Mouse (Mus musculus) CH12.LX (cell line): ENCODE results near the gene Fmc1. TPM values are rescaled to one million over a fixed set of nuclear protein-coding genes. Genes with fewer than 3 reads are reported as not detected.

Source experiments
- DNase-seq: peaks from one replicate; pipeline ENCODE4 v3.0.0-alpha.2; 2013; ENCODE audit errors: extremely low read depth
- H3K27ac ChIP-seq: 2 replicates; pipeline ENCODE4 v1.5.1; 2012; ENCODE audit warnings: low read depth, mild to moderate bottlenecking, control low read depth, moderate library complexity; ENCODE audit not compliant: insufficient read depth
- H3K27me3 ChIP-seq: replicated peaks from 2 replicates; pipeline ENCODE3; 2012; ENCODE audit warnings: inconsistent platforms
- H3K36me3 ChIP-seq, 2 experiments: replicated peaks in 1 of 2; 2 replicates each; pipeline versions ENCODE3 to v1.6.1; 2012; ENCODE audit warnings: inconsistent platforms in 1 of 2, low read length in 1 of 2, mild to moderate bottlenecking in 1 of 2, mixed read lengths in 1 of 2, moderate library complexity in 1 of 2; ENCODE audit not compliant: control insufficient read depth in 1 of 2, insufficient read depth in 1 of 2
- H3K4me1 ChIP-seq, 2 experiments: 2 replicates each; pipeline ENCODE4 v1.6.1; 2012; ENCODE audit warnings: inconsistent platforms in 1 of 2, moderate library complexity in 1 of 2; ENCODE audit not compliant: insufficient read depth in 2 of 2, control insufficient read depth in 1 of 2
- H3K4me2 ChIP-seq: 2 replicates; pipeline ENCODE4 v1.6.1; 2012; ENCODE audit warnings: low read depth, mild to moderate bottlenecking, control low read depth; ENCODE audit not compliant: poor library complexity, insufficient read depth, severe bottlenecking
- H3K4me3 ChIP-seq, 3 experiments: fragments of 150-350 bp in 1 of 3; sonication (generic) in 1 of 3; replicated peaks in 1 of 3; 2 replicates each; pipeline versions ENCODE3 to v1.5.1; 2011 to 2012; ENCODE audit warnings: low read depth in 2 of 3, low read length in 2 of 3, mild to moderate bottlenecking in 2 of 3, moderate library complexity in 2 of 3, control low read depth in 1 of 3, improper control_type of control experiment in 1 of 3, inconsistent platforms in 1 of 3, mixed read lengths in 1 of 3; ENCODE audit not compliant: poor library complexity in 1 of 3
- H3K79me2 ChIP-seq: replicated peaks from 2 replicates; pipeline ENCODE4 v1.6.1; 2012; ENCODE audit warnings: mild to moderate bottlenecking, moderate library complexity; ENCODE audit not compliant: control insufficient read depth, poor library complexity, insufficient read depth, severe bottlenecking; ENCODE audit errors: extremely low read depth
- H3K9ac ChIP-seq: 2 replicates; pipeline ENCODE4 v1.6.1; 2012; ENCODE audit warnings: low read depth, mild to moderate bottlenecking, control low read depth, moderate library complexity; ENCODE audit not compliant: insufficient read depth
- H3K9me3 ChIP-seq: replicated peaks from 2 replicates; pipeline ENCODE3; 2012; ENCODE audit warnings: low read length, inconsistent platforms, mixed read lengths
- BHLHE40 ChIP-seq: IDR thresholded peaks from 2 replicates; pipeline ENCODE4 v1.6.1; 2011; ENCODE audit warnings: mild to moderate bottlenecking, low read depth, low read length, improper control_type of control experiment
- CHD2 ChIP-seq: IDR thresholded peaks from 2 replicates; pipeline ENCODE4 v1.6.1; 2011; ENCODE audit warnings: low read length, improper control_type of control experiment
- CTCF ChIP-seq, 2 experiments: IDR thresholded peaks in 1 of 2; conservative IDR thresholded peaks in 1 of 2; 2 replicates each; pipeline ENCODE4 v1.5.1; 2011 to 2012; ENCODE audit warnings: low read depth in 2 of 2, low read length in 2 of 2, improper control_type of control experiment in 1 of 2, inconsistent platforms in 1 of 2, mild to moderate bottlenecking in 1 of 2, moderate library complexity in 1 of 2
- E2F4 ChIP-seq: IDR thresholded peaks from 2 replicates; pipeline ENCODE4 v1.6.1; 2011; ENCODE audit warnings: low read depth, low read length, improper control_type of control experiment; ENCODE audit not compliant: insufficient replicate concordance
- ELF1 ChIP-seq: IDR thresholded peaks from 2 replicates; pipeline ENCODE4 v1.6.1; 2014; ENCODE audit warnings: low read depth, mild to moderate bottlenecking, inconsistent platforms, low read length, improper control_type of control experiment
- EP300 ChIP-seq: IDR thresholded peaks from 2 replicates; pipeline ENCODE4 v1.6.1; 2011; ENCODE audit warnings: low read length, improper control_type of control experiment
- ETS1 ChIP-seq: conservative IDR thresholded peaks from 2 replicates; pipeline ENCODE4 v1.6.1; 2012; ENCODE audit warnings: low read depth, mild to moderate bottlenecking, inconsistent platforms, low read length, improper control_type of control experiment, moderate library complexity
- GABPA ChIP-seq: IDR thresholded peaks from 2 replicates; pipeline ENCODE4 v1.6.1; 2012; ENCODE audit warnings: low read depth, low read length, improper control_type of control experiment, inconsistent platforms; ENCODE audit not compliant: insufficient replicate concordance
- HCFC1 ChIP-seq: IDR thresholded peaks from 2 replicates; pipeline ENCODE4 v1.6.1; 2012; ENCODE audit warnings: low read depth, mild to moderate bottlenecking, inconsistent platforms, low read length, improper control_type of control experiment
- JUN ChIP-seq: IDR thresholded peaks from 2 replicates; pipeline ENCODE4 v1.6.1; 2011; ENCODE audit warnings: low read depth, mild to moderate bottlenecking, low read length, improper control_type of control experiment, moderate library complexity; ENCODE audit not compliant: insufficient read depth
- JUND ChIP-seq: conservative IDR thresholded peaks from 2 replicates; pipeline ENCODE4 v1.6.1; 2011; ENCODE audit warnings: low read depth, low read length, improper control_type of control experiment
- KAT2A ChIP-seq: IDR thresholded peaks from 2 replicates; pipeline ENCODE4 v1.6.1; 2012; ENCODE audit warnings: low read length, improper control_type of control experiment, inconsistent platforms; ENCODE audit not compliant: insufficient replicate concordance
- MAFK ChIP-seq: IDR thresholded peaks from 2 replicates; pipeline ENCODE4 v1.6.1; 2011; ENCODE audit warnings: low read length, improper control_type of control experiment; ENCODE audit not compliant: insufficient replicate concordance
- MAX ChIP-seq: IDR thresholded peaks from 2 replicates; pipeline ENCODE4 v1.6.1; 2011; ENCODE audit warnings: low read length, improper control_type of control experiment
- MAZ ChIP-seq: IDR thresholded peaks from 2 replicates; pipeline ENCODE4 v1.6.1; 2012; ENCODE audit warnings: low read depth, mild to moderate bottlenecking, inconsistent platforms, low read length, improper control_type of control experiment, moderate library complexity
- MEF2A ChIP-seq: IDR thresholded peaks from 2 replicates; pipeline ENCODE4 v1.6.1; 2014; ENCODE audit warnings: low read depth, mild to moderate bottlenecking, inconsistent platforms, low read length, improper control_type of control experiment, borderline replicate concordance
- MXI1 ChIP-seq: IDR thresholded peaks from 2 replicates; pipeline ENCODE4 v1.6.1; 2011; ENCODE audit warnings: mild to moderate bottlenecking, low read depth, low read length, improper control_type of control experiment
- MYC ChIP-seq: IDR thresholded peaks from 2 replicates; pipeline ENCODE4 v1.6.1; 2011; ENCODE audit warnings: low read depth, mild to moderate bottlenecking, improper control_type of control experiment, low read length
- NELFE ChIP-seq: IDR thresholded peaks from 2 replicates; pipeline ENCODE4 v1.6.1; 2011; ENCODE audit warnings: low read depth, low read length, improper control_type of control experiment
- NRF1 ChIP-seq: IDR thresholded peaks from 2 replicates; pipeline ENCODE4 v1.6.1; 2014; ENCODE audit warnings: low read depth, mild to moderate bottlenecking, inconsistent platforms, low read length, improper control_type of control experiment, moderate library complexity
- PAX5 ChIP-seq: IDR thresholded peaks from 2 replicates; pipeline ENCODE4 v1.6.1; 2012; ENCODE audit warnings: low read length, inconsistent platforms, mixed read lengths
- POLR2A ChIP-seq: IDR thresholded peaks from 2 replicates; pipeline ENCODE4 v1.6.1; 2011; ENCODE audit warnings: low read depth, mild to moderate bottlenecking, improper control_type of control experiment, low read length
- POLR2AphosphoS2 ChIP-seq: IDR thresholded peaks from 2 replicates; pipeline ENCODE4 v1.6.1; 2011; ENCODE audit warnings: low read depth, low read length, improper control_type of control experiment
- RAD21 ChIP-seq: IDR thresholded peaks from 2 replicates; pipeline ENCODE4 v1.6.1; 2011; ENCODE audit warnings: low read depth, mild to moderate bottlenecking, low read length, improper control_type of control experiment, moderate library complexity
- RCOR1 ChIP-seq: conservative IDR thresholded peaks from 2 replicates; pipeline ENCODE4 v1.6.1; 2012; ENCODE audit warnings: low read depth, mild to moderate bottlenecking, inconsistent platforms, low read length, improper control_type of control experiment
- SIN3A ChIP-seq: IDR thresholded peaks from 2 replicates; pipeline ENCODE4 v1.6.1; 2012; ENCODE audit warnings: low read length, improper control_type of control experiment, inconsistent platforms
- SMC3 ChIP-seq: IDR thresholded peaks from 2 replicates; pipeline ENCODE4 v1.6.1; 2011; ENCODE audit warnings: low read depth, low read length, improper control_type of control experiment
- TBP ChIP-seq: conservative IDR thresholded peaks from 2 replicates; pipeline ENCODE4 v1.6.1; 2011; ENCODE audit warnings: low read depth, low read length, improper control_type of control experiment
- TCF12 ChIP-seq: IDR thresholded peaks from 2 replicates; pipeline ENCODE4 v1.6.1; 2014; ENCODE audit warnings: low read depth, mild to moderate bottlenecking, inconsistent platforms, low read length, improper control_type of control experiment
- UBTF ChIP-seq: IDR thresholded peaks from 2 replicates; pipeline ENCODE4 v1.6.1; 2012; ENCODE audit warnings: low read depth, mild to moderate bottlenecking, inconsistent platforms, low read length, improper control_type of control experiment, moderate library complexity
- USF1 ChIP-seq: IDR thresholded peaks from 2 replicates; pipeline ENCODE4 v1.6.1; 2014; ENCODE audit warnings: low read depth, mild to moderate bottlenecking, inconsistent platforms, low read length, improper control_type of control experiment
- USF2 ChIP-seq: conservative IDR thresholded peaks from 2 replicates; pipeline ENCODE4 v1.6.1; 2011; ENCODE audit warnings: low read depth, low read length, improper control_type of control experiment
- ZC3H11A ChIP-seq: IDR thresholded peaks from 2 replicates; pipeline ENCODE4 v1.6.1; 2012; ENCODE audit warnings: low read depth, mild to moderate bottlenecking, inconsistent platforms, low read length, improper control_type of control experiment
- ZKSCAN1 ChIP-seq: IDR thresholded peaks from 2 replicates; pipeline ENCODE4 v1.6.1; 2012; ENCODE audit warnings: low read depth, inconsistent platforms, low read length, improper control_type of control experiment, borderline replicate concordance
- ZMIZ1 ChIP-seq: IDR thresholded peaks from 2 replicates; pipeline ENCODE4 v1.6.1; 2012; ENCODE audit warnings: low read depth, mild to moderate bottlenecking, inconsistent platforms, low read length, improper control_type of control experiment
- ZNF384 ChIP-seq: IDR thresholded peaks from 2 replicates; pipeline ENCODE4 v1.6.1; 2012; ENCODE audit warnings: low read depth, low read length, improper control_type of control experiment, inconsistent platforms
- dilution Hi-C: fragments of 300-500 bp; cut with MboI; formaldehyde crosslinking; loops from 2 replicates; pipeline ENCODE4 v1.14.3; 2020; ENCODE audit warnings: low sequenced_read_pairs; ENCODE audit not compliant: extremely low pct_unique_long_range_greater_than_20kb, extremely low pct_ligation_motif_present
- in situ Hi-C: fragments of 300-500 bp; cut with MboI; formaldehyde crosslinking; loops from 3 replicates; pipeline ENCODE4 v1.14.3; 2019; ENCODE audit warnings: low sequenced_read_pairs, low pct_ligation_motif_present, low pct_unique_long_range_greater_than_20kb, mixed read lengths
- polyA plus RNA-seq: library from polyadenylated mRNA; unstranded; fragments of >175 nt; gene quantifications from 2 replicates; pipeline ENCODE4 v1.2.1, GENCODE M21; 2012; ENCODE audit warnings: low read depth; ENCODE audit not compliant: insufficient read length
- total RNA-seq, 2 experiments: library from RNA; depleted of rRNA; stranded (reverse); fragments of 300-350 nt in 1 of 2; fragments of >200 nt in 1 of 2; gene quantifications; 2 replicates each; pipeline ENCODE4 v1.2.3; 2012 to 2014

Gene Fmc1
- total RNA-seq (2012; rRNA removed): 65.3 and 78.2 TPM in 2 replicates
- total RNA-seq (2014; rRNA removed): 45.2 and 47.3 TPM in 2 replicates
- 23.1 and 30.4 TPM in 2 replicates for polyA plus RNA-seq

- Histone ChIP-seq H3K4me1 (peaks cover 3 to 18% of the 10 kb centered on the region in 2 experiments; a peak in 3 of 4 replicates), H3K4me3 (peak within 1 kb of the TSS; percentile 85 to 90 (median 85)), H3K9ac (peak within 1 kb of the TSS; percentile 97), H3K9me3 (no peaks in the 10 kb centered on the region), H3K36me3 (peaks cover 0 to 2% of the 10 kb centered on the region in 2 experiments), H3K4me2 (peak within 1 kb of the TSS; percentile 96), H3K79me2 (no peaks in the 10 kb centered on the region; the same call in 1 of the 2 replicates), H3K27me3 (no peaks in the 10 kb centered on the region), H3K27ac (peak within 1 kb of the TSS; percentile 94)
- dilution Hi-C loops: no loop called here
- DNase-seq: peak; percentile 99
- in situ Hi-C loops: loop anchor here (25.0 kb wide), 1 partner anchor 371 kb away; no protein-coding TSS in a partner anchor
- TF ChIP-seq MAX (peak; percentile 75; the same call in 1 of the 2 replicates), ZC3H11A (no peak), POLR2AphosphoS2 (peak; percentile 1), E2F4 (peak; percentile 88), PAX5 (no peak), MAFK (peak; percentile 98), TBP (peak; percentile 100), SMC3 (no peak), EP300 (no peak), MEF2A (peak; percentile 81), TCF12 (peak; percentile 65; the same call in 1 of the 2 replicates), USF2 (no peak), JUND (no peak), MYC (peak; percentile 84; the same call in 1 of the 2 replicates), MXI1 (peak; percentile 28; the same call in 1 of the 2 replicates), RAD21 (no peak), JUN (no peak), CHD2 (no peak), MAZ (peak; percentile 72; the same call in 1 of the 2 replicates), ZKSCAN1 (no peak), CTCF (conservative IDR thresholded peaks at IDR 0.05 in 1 of 2, IDR thresholded peaks at IDR 0.05 in 1 of 2; ENCODE audit: low read depth in 2 of 2, low read length in 2 of 2) (peak in 1 of 2 experiments; percentile 59; a peak in 2 of 4 replicates), SIN3A (peak; percentile 77), ZNF384 (peak; percentile 58; the same call in 1 of the 2 replicates), NELFE (peak; percentile 56), RCOR1 (no peak), USF1 (no peak), POLR2A (peak; percentile 75), GABPA (peak; percentile 73; the same call in 1 of the 2 replicates), ELF1 (peak; percentile 97), HCFC1 (peak; percentile 94), NRF1 (peak; percentile 96), ETS1 (peak; percentile 64), BHLHE40 (no peak), KAT2A (peak; percentile 94), ZMIZ1 (peak; percentile 79; the same call in 1 of the 2 replicates), UBTF (0 out of 2 replicates have a peak, but pooled peaks have one; percentile 25)
These were observed at the start of gene Fmc1 for GRCm38 (mm10) chr6:38533428-38534405. TSS of gene Fmc1 (plus strand) at chr6:38533502.
